Mouse (Mus musculus): ENCODE data around the gene Opcml.

DNA sequence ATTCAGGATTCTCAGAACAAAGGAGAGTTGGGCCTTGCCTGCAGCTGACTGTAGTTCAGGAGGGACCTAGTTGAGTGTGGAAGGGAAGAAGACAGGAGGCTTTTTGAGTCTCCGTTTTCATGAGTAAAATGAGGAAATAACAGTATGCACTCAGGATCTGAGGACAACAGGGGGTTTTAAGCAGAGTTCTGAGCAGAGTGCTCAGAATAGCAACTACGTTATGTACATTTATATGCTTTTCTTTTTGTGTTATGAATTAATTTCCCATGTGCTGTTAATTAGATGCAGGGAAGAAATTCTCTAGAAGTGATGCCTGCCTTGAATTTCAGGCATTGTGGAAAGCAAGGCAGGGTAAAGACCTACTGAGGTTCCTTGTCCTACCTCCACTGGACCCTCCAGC, 697.9 kb downstream of the Opcml start:
- TF ChIP-seq CTCF (IDR thresholded peaks at IDR 0.05; ENCODE audit: extremely low read depth, insufficient read length, insufficient replicate concordance, low read depth, low read length) (no peak), POLR2A (IDR thresholded peaks at IDR 0.05; ENCODE audit: low read depth, low read length) (no peak)

Data from small intestine, adult 2 months (tissue).